Mouse (Mus musculus): ENCODE results near the gene Cald1. TPM values are rescaled to one million over a fixed set of nuclear protein-coding genes. Genes with fewer than 3 reads are reported as not detected.

The Cald1 gene
- polyA plus RNA-seq, 2 experiments, result 24.9 to 45.1 TPM

DNA sequence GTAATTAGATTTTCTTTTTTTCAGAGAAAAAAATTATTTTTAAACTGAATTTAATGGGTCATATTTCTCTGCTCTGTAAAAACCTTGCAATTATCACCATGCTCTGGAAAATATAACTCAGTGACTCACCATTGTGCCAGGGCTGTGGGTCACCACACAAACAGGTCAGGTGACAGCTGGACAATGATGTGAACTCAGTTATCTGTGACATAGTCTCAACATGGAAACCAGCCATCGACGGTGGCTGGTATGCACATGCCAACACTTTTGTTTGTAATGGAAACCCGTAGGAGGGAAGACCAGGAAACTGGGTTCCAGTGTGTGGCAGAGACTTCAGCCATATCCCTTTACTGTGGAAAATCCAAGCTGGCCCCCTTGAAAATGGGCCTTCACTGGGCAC, 35.5 kb downstream of the Cald1 start:
- H3K27me3 ChIP-seq (ENCODE audit: control insufficient read depth, insufficient read depth, low read length), result no peaks in the 10 kb centered on the region
- DNase-seq (ENCODE audit: low read depth in 3 of 3, low spot score in 3 of 3), result no peak
- ATAC-seq (ENCODE audit: insufficient read depth), result no peak
- no peak overlapping the region for H3K9ac ChIP-seq (replicated peaks)
- 0 out of 4 replicates have a peak, but pooled peaks cover 0 to 1% of the 10 kb centered on the region in 2 experiments for H3K4me1 ChIP-seq (replicated peaks; ENCODE audit: control insufficient read depth in 2 of 2, insufficient read depth in 2 of 2, low read length in 1 of 2)
- TF ChIP-seq CTCF (IDR thresholded peaks at IDR 0.05; ENCODE audit: low read depth) (no peak), EP300 (IDR thresholded peaks at IDR 0.05; ENCODE audit: low read depth) (no peak)
- no peak overlapping the region for H3K4me3 ChIP-seq (ENCODE audit: insufficient read depth in 1 of 2, low read depth in 2 of 2, low read length in 2 of 2)
- H3K36me3 ChIP-seq (replicated peaks; ENCODE audit: control insufficient read depth, insufficient read depth, low read depth), result no peaks in the 10 kb centered on the region
- WGBS (ENCODE audit: insufficient replicate concordance), result 56% methylated on average over 3 of the region's 3 CpGs
- H3K9me3 ChIP-seq (ENCODE audit: control insufficient read depth, low read length), result no peaks in the 10 kb centered on the region
- H3K4me2 ChIP-seq (ENCODE audit: low read depth), result no peak overlapping the region
- H3K27ac ChIP-seq, result no peak overlapping the region

- Histone ChIP-seq H3K4me2 (ENCODE audit: low read depth) (no peak overlapping the region), H3K36me3 (replicated peaks; ENCODE audit: control insufficient read depth, insufficient read depth, low read depth) (no peaks in the 10 kb centered on the region), H3K9ac (replicated peaks) (no peak overlapping the region), H3K4me1 (replicated peaks; ENCODE audit: control insufficient read depth in 2 of 2, insufficient read depth in 2 of 2, low read length in 1 of 2) (peaks cover 0 to 1% of the 10 kb centered on the region in 2 experiments; a peak in 1 of 4 replicates), H3K4me3 (ENCODE audit: insufficient read depth in 1 of 2, low read depth in 2 of 2, low read length in 2 of 2) (no peak overlapping the region), H3K27me3 (ENCODE audit: control insufficient read depth, insufficient read depth, low read length) (no peaks in the 10 kb centered on the region), H3K9me3 (ENCODE audit: control insufficient read depth, low read length) (no peaks in the 10 kb centered on the region), H3K27ac (no peak overlapping the region)
- ATAC-seq (ENCODE audit: insufficient read depth) (no peak), DNase-seq (ENCODE audit: low read depth in 3 of 3, low spot score in 3 of 3) (no peak)
- TF ChIP-seq EP300 (IDR thresholded peaks at IDR 0.05; ENCODE audit: low read depth) (no peak), CTCF (IDR thresholded peaks at IDR 0.05; ENCODE audit: low read depth) (no peak)
- WGBS (ENCODE audit: insufficient replicate concordance), result 53% methylated on average over 10 of the region's 10 CpGs
These were observed 39.5 kb downstream of the Cald1 start for GRCm38 (mm10) chr6:34637588-34638438.

DNA sequence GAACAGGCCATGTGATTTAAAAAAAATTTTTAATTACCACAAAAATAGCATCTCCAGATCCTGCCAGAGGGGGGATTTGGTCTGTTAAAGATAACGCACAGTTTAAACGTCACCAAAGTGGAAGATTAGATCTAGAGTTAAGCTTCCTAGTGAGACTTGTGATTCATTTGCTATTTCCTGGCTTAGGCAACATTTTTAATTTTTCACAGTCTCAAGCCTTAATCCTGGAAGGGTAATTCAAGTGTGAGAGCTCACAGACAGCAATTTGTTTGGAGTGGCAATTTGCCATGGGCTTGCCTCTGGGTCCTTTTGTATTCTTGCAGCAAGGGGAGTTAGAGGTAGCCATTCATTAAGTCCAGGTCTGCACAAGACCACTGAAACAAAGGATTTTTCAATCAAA, 40.4 kb downstream of the Cald1 start:
- H3K4me1 ChIP-seq (replicated peaks; ENCODE audit: control insufficient read depth in 2 of 2, insufficient read depth in 2 of 2, low read length in 1 of 2), result peaks cover 0 to 1% of the 10 kb centered on the region in 2 experiments; a peak in 1 of 4 replicates
- no peaks in the 10 kb centered on the region for H3K9me3 ChIP-seq (ENCODE audit: control insufficient read depth, low read length)
- no peak for ATAC-seq (ENCODE audit: insufficient read depth)
- WGBS (ENCODE audit: insufficient replicate concordance), result 28% methylated on average over 2 of the region's 2 CpGs
- H3K4me3 ChIP-seq (ENCODE audit: insufficient read depth in 1 of 2, low read depth in 2 of 2, low read length in 2 of 2), result no peak overlapping the region
- H3K27ac ChIP-seq, result no peak overlapping the region
- no peak overlapping the region for H3K9ac ChIP-seq (replicated peaks)
- no peak overlapping the region for H3K4me2 ChIP-seq (ENCODE audit: low read depth)
- H3K27me3 ChIP-seq (ENCODE audit: control insufficient read depth, insufficient read depth, low read length), result no peaks in the 10 kb centered on the region
- TF ChIP-seq EP300 (IDR thresholded peaks at IDR 0.05; ENCODE audit: low read depth) (no peak), CTCF (IDR thresholded peaks at IDR 0.05; ENCODE audit: low read depth) (no peak)
- no peak for DNase-seq (ENCODE audit: low read depth in 3 of 3, low spot score in 3 of 3)
- H3K36me3 ChIP-seq (replicated peaks; ENCODE audit: control insufficient read depth, insufficient read depth, low read depth), result no peaks in the 10 kb centered on the region

DNA sequence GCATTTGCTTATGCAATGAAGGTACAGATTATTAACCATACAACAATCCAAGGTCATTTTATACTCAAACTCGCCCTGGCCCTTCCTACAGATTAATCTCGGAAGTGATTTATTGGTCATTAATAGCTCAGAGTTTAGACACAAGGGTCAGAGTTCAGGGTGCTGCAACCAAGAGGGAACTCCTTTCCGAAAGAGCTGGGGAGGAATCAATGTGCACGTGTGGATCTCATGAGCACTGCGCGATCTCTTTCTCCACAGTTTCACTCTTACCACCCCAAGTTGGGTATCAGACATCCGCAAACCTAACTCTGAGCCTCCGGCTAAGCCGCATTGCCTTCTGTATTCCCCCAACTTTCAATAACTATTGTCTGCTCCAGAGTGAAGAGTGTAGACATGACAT, 41.9 kb downstream of the Cald1 start:
- ATAC-seq (ENCODE audit: insufficient read depth) (no peak), DNase-seq (ENCODE audit: low read depth in 3 of 3, low spot score in 3 of 3) (no peak)
- 68% methylated on average over 9 of the region's 9 CpGs for WGBS (ENCODE audit: insufficient replicate concordance)
- Histone ChIP-seq H3K9ac (replicated peaks) (no peak overlapping the region), H3K4me3 (ENCODE audit: insufficient read depth in 1 of 2, low read depth in 2 of 2, low read length in 2 of 2) (no peak overlapping the region), H3K27me3 (ENCODE audit: control insufficient read depth, insufficient read depth, low read length) (no peaks in the 10 kb centered on the region), H3K36me3 (replicated peaks; ENCODE audit: control insufficient read depth, insufficient read depth, low read depth) (no peaks in the 10 kb centered on the region), H3K9me3 (ENCODE audit: control insufficient read depth, low read length) (no peaks in the 10 kb centered on the region), H3K27ac (no peak overlapping the region), H3K4me1 (replicated peaks; ENCODE audit: control insufficient read depth in 2 of 2, insufficient read depth in 2 of 2, low read length in 1 of 2) (peaks cover 0 to 1% of the 10 kb centered on the region in 2 experiments; a peak in 1 of 4 replicates), H3K4me2 (ENCODE audit: low read depth) (no peak overlapping the region)
- TF ChIP-seq CTCF (IDR thresholded peaks at IDR 0.05; ENCODE audit: low read depth) (no peak), EP300 (IDR thresholded peaks at IDR 0.05; ENCODE audit: low read depth) (no peak)

GRCm38 (mm10) chr6:34641081-34641480, 42.8 kb downstream of the Cald1 start:
- Histone ChIP-seq H3K36me3 (replicated peaks; ENCODE audit: control insufficient read depth, insufficient read depth, low read depth) (no peaks in the 10 kb centered on the region), H3K27me3 (ENCODE audit: control insufficient read depth, insufficient read depth, low read length) (no peaks in the 10 kb centered on the region), H3K9ac (replicated peaks) (no peak overlapping the region), H3K4me3 (ENCODE audit: insufficient read depth in 1 of 2, low read depth in 2 of 2, low read length in 2 of 2) (no peak overlapping the region), H3K27ac (no peak overlapping the region), H3K4me1 (replicated peaks; ENCODE audit: control insufficient read depth in 2 of 2, insufficient read depth in 2 of 2, low read length in 1 of 2) (peaks cover 0 to 1% of the 10 kb centered on the region in 2 experiments; a peak in 1 of 4 replicates), H3K9me3 (ENCODE audit: control insufficient read depth, low read length) (no peaks in the 10 kb centered on the region), H3K4me2 (ENCODE audit: low read depth) (no peak overlapping the region)
- DNase-seq (ENCODE audit: low read depth in 3 of 3, low spot score in 3 of 3) (no peak), ATAC-seq (ENCODE audit: insufficient read depth) (no peak)
- TF ChIP-seq EP300 (IDR thresholded peaks at IDR 0.05; ENCODE audit: low read depth) (no peak), CTCF (IDR thresholded peaks at IDR 0.05; ENCODE audit: low read depth) (no peak)
